Mouse (Mus musculus): ENCODE data around the gene Smad5. TPM values are rescaled to one million over a fixed set of nuclear protein-coding genes. Genes with fewer than 3 reads are reported as not detected.
A peak's percentile ranks its signal among the peaks of the same experiment; 100 is the strongest.

The Smad5 gene
- 10 to 100 TPM in 2 of 3 experiments, 1 to 10 TPM in 1; 7.3 to 10.6 (median 10.5) TPM for polyA plus RNA-seq (2017; shearing (Covaris generic))

DNA sequence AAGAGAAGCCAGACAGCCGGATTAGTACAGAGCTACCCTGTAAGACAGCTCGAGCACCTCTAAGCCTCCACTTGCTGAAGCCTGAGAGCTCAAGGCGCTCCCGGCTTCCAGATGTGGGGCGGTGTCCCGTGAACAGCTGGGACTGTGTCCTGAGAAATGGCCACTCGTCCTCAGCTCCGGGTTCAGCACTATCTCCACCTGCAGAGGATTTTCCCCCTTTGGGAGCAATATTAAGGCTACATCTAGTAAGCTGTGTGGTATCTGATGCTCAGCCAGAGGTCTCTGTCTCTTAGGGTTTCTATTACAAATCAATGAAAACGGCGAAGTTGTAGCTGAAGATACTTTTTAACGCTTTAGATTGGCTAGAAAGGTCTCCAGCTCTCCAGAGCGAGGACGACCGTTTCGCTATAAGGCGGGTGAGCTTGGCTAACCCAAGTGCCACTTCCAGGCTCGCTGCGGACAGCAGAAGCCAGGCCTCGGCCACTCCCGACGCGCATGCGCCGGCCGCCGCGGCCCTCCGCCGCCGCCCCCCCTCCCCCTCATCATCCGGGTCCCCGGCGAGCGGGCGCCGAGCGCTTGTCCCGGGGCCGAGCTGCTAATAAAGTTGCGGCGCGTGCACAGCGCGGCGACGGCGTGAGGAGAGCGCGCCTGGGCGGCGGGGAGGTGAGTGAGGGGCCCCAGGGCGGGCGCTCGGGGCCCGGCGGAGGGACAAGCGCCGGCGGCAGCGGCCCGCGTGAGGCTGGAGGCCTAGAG is at the start of gene Smad5:
Smad5 (plus strand) TSS at position 542 of the 753 bp plus-strand sequence.
- peak; percentile 34 for ATAC-seq

GRCm38 (mm10) chr13:56654176-56654575 is 48.6 kb upstream of the Smad5 start:
- no peak for ATAC-seq

- peak; percentile 50 for ATAC-seq
Observed at GRCm38 (mm10) chr13:56657946-56658512, 44.8 kb upstream of the Smad5 start.

- ATAC-seq: no peak
Observed at GRCm38 (mm10) chr13:56658931-56659330, 43.9 kb upstream of the Smad5 start.

- no peak for ATAC-seq
Observed at GRCm38 (mm10) chr13:56661914-56662621, 40.7 kb upstream of the Smad5 start.

GRCm38 (mm10) chr13:56664256-56665170 is 38.3 kb upstream of the Smad5 start:
- ATAC-seq: no peak

GRCm38 (mm10) chr13:56671206-56671605 is 31.6 kb upstream of the Smad5 start:
- no peak for ATAC-seq

- no peak for ATAC-seq
Observed at GRCm38 (mm10) chr13:56677731-56678130, 25.1 kb upstream of the Smad5 start.

DNA sequence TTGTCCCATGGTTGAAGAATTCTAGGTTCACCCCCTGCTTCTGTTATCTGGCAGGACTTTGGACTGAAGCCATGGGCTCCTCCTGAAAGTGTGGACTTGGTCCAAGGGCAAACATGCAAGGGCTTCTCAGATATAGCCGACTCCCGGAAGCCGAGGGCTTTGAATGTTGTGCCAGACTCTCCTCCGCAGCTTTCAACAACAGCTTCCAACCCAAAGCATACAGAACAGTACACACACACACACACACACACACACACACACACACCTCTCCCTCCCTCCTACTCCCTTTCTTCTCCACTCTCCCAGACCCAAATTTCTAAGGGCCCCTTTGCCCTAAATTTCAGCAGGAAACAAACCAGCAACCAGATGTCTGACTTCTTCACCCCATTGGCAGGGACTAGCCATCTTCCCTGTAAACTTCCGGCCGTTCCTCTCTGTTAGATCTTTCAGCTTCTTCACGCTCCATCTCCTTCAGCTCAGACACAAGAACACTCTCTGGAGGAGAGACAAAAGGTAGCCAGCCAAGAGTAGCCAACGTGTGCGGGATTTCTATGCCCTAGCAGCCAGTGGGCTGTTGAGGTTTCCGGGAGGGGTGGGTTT is 24.5 kb upstream of the Smad5 start:
- no peak for ATAC-seq

- ATAC-seq: no peak
Observed at GRCm38 (mm10) chr13:56678826-56679504, 23.8 kb upstream of the Smad5 start.

GRCm38 (mm10) chr13:56681924-56682323 is 20.9 kb upstream of the Smad5 start:
- no peak for ATAC-seq

DNA sequence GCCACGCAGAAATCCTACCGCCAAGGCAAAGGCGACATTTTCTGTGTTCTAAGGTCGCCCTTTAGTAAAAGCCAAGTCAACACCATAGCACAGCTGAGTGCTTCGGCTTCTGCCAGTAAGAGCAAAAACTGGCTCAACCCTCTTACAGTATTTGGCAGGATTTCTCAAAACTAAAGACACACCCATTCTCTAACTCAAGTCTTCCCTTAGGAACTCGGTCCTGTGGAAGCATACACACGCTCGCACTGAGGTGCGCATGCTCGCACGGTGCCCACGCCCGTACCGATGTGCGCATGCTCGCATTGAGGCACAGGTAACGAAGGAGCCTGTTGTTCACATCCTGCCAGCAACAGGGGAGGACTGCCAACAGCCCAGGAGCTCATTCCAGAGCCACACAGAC is 20.5 kb upstream of the Smad5 start:
- ATAC-seq: no peak

DNA sequence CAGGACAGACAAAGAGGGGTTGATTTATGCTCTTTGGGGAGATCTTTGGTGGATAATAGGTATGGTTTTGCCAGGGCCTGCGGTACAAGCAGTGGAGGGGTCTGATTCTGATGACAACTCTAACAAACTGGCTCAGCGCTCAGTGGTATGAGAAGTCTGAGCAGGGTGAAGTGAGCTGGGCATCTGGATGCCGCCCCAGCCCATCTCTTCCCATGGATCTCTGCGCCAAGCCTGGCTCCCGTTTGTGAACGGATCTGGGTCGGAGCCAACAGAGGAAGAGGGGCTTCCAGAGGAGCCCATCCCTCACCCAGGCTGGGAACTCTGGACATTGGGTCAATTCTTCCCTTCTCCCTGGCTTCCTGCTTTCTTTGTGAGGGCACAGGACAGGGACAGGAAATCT is 19.5 kb upstream of the Smad5 start:
- no peak for ATAC-seq

GRCm38 (mm10) chr13:56692011-56692410 is 10.8 kb upstream of the Smad5 start:
- ATAC-seq: no peak

DNA sequence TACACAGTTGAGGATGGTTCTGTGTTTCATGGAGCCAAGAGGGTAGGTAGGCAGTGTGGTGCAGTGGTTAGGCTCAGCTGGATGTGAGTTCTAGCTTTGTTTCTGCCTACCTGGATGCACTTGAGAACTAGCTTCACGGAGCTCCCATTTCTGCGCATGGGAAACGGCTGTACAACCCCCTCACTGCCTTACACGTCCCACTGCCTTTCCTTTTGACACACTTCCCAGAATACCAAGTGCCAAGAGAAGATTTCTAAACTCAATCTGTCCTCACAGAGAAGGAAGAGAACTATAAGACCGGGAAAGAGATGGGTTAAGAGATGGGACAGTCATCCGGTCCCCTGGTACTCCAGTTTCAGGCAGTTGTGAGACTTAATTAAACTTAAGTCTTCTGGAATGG is 10.2 kb upstream of the Smad5 start:
- ATAC-seq: no peak

DNA sequence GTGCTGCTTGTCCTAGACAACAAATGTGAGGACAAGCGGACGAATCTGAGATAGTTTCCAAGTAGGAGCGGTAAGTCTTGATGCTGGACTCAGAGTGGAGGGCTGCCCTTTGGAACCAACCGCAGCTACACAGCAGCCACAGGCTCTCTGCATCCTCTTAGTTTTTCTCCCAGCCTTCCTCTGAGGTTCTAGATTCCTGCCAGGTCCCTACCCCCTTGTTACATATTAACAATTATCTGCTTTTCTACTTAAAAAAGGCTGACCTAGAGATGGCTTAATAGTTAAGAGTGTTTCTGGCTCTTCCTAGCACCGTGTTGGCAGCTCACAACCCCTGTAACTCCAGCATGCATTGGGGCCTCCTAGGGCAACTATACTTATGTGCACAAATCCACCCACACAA is 7.1 kb upstream of the Smad5 start:
- no peak for ATAC-seq

DNA sequence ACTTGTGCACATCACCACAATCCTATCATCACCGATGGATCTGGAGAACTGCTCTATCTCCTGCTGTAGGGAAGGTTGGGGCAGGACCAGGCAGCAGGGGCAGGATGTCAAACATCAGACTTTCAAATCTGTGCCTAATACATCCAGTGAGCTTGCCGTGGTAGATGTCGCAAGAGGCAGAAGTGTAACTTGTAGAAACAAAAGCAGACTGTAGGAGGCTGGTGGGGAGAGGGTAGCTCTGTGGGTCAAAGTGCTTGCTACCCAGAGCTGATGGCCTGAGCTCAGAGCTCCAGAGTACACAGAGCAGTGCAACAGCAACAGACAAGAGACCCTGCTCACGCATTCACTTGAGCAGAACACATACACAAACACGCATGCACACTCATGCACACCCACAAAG is 6.1 kb upstream of the Smad5 start:
- no peak for ATAC-seq

- no peak for ATAC-seq
Observed at GRCm38 (mm10) chr13:56697171-56697570, 5.6 kb upstream of the Smad5 start.

- no peak for ATAC-seq
Observed at GRCm38 (mm10) chr13:56698391-56698790, 4.4 kb upstream of the Smad5 start.

DNA sequence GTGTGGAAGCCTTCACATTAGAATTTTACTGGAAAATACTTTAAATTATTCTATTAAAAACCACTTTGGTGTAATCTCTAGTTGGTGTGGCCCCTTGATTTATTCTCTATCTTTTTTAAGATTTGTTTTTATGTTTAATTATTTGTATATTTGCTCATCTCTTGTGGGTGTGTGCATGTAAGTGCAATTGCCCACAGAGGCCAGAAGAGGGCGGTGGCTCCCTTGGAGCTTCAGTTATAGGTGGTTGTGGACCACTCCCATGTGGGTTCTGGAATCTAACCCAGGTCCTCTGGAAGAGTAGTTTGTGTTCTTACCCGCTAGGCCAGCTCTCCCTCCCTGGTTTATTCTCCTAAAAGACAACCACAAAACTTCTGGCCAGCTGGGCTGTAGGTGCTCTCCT is 3.4 kb upstream of the Smad5 start:
- ATAC-seq: no peak

DNA sequence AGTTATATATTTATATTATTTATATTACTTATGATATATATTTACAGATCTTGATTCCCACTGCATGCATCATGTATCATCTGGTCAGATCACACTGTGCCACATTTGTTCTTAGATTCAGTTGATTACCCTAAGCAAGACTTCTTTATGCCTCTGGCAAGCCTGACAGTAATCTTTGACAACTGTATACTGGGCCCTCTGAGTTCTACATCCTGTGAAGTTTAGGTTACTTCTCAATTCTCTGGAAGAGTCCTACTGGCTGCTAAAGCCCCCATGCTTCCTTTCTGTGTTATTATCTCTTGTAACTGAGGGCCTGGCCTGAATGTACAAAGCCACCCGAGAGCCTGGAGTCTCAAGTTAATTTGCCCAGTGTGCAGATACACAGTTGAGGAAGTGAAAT is 1.8 kb upstream of the Smad5 start:
- no peak for ATAC-seq

- no peak for ATAC-seq
Observed at GRCm38 (mm10) chr13:56701924-56702323, 886 bp upstream of the Smad5 start.
